Mouse (Mus musculus): ENCODE measurements around the gene Rpe. TPM values are rescaled to one million over a fixed set of nuclear protein-coding genes. Genes with fewer than 3 reads are reported as not detected.

Gene Rpe
- 26.5 and 31.8 TPM in 2 replicates for polyA plus RNA-seq (2012; ENCODE audit: insufficient read depth, insufficient read length, missing spikeins)

DNA sequence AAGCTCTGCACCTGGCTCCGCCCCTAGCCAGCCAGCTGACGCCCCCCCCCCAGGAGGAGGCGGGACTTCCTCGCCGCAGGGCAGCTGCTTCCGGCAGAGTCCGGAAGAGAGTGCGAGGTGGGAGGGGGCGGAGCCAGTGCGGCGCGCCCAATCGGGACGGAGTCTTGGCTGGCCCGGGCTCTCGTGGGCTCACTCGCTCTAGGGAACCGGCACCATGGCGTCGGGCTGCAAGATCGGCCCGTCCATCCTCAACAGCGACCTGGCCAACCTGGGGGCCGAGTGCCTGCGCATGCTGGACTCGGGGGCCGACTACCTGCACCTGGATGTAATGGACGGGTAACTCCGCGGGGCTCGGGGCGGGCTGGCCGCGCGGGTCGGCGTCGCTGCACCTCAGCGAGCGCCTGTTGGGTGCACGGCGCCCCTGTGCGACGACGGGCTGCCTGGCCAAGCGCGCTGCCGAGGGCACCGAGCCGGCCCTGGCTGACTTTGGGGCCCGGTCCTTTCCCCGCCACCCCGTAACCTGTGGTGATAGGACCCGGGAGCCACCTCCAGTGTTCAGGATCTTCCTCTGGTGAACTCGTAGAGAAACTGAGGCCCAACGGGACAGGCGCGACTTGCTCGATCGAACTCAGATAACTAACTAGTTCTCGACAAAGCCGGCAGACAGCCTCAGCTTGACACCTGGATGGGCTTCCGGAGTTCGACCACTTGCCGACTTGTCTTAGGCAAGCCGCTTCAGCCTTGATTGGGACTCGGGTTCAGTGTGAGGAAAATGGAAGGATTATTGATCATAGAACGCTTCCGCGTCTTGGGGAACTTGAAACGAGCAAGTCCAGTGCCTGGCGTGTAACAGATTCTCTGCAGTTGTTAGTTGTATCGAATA, at the start of gene Rpe:
Gene Rpe (plus strand): TSS at position 139 of the 883 bp plus-strand sequence.
- TF ChIP-seq CTCF (IDR thresholded peaks at IDR 0.05; ENCODE audit: low read depth, low read length) (no peak), POLR2A (IDR thresholded peaks at IDR 0.05; ENCODE audit: borderline replicate concordance, low read depth, low read length) (no peak)
- Histone ChIP-seq H3K4me3 (ENCODE audit: insufficient read depth, low read length) (peak within 1 kb of the TSS; percentile 84), H3K27ac (ENCODE audit: insufficient read depth, low read depth, low read length) (peak within 1 kb of the TSS; percentile 80), H3K4me1 (ENCODE audit: control insufficient read depth, insufficient read depth, low read length) (peaks cover 15% of the 10 kb centered on the region)

DNA sequence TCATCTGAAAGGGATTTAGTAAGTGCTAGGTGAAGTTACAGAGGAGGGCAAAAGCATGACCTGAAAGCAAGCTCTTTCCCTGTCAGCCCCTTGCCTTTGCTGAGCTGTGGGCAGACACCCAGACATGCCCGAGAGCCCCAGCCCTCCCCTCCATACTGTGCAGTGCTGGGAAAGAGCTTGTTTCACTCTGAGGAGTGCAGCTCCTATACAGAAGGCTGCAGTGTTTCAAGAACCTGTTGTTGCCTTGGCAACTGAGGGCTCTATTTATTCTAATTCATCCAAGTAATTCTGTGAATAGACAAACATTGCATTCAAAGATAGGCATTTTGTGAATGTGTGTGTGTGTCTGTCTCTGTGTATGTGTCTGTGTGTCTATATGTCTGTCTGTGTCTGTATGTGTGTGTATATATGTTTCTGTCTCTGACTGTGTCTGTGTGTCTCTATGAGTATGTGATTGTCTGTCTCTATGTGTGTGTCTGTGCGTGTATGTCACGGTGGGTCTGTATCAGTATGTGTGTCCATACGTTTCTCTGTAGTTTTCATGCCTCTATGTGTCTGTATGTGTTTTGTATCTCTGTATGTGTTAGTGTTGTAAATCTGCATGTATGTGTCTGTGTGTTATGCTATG, 45.4 kb upstream of the Rpe start:
- Histone ChIP-seq H3K4me3 (ENCODE audit: insufficient read depth, low read length) (no peak overlapping the region), H3K27ac (ENCODE audit: insufficient read depth, low read depth, low read length) (no peak overlapping the region)

GRCm38 (mm10) chr1:66655747-66656119, 44.9 kb upstream of the Rpe start:
- H3K4me3 ChIP-seq (ENCODE audit: insufficient read depth, low read length): no peak overlapping the region
- H3K27ac ChIP-seq (ENCODE audit: insufficient read depth, low read depth, low read length): no peak overlapping the region
- TF ChIP-seq POLR2A (IDR thresholded peaks at IDR 0.05; ENCODE audit: borderline replicate concordance, low read depth, low read length): no peak
- no peak for TF ChIP-seq CTCF (IDR thresholded peaks at IDR 0.05; ENCODE audit: low read depth, low read length)
- no peaks in the 10 kb centered on the region for H3K4me1 ChIP-seq (ENCODE audit: control insufficient read depth, insufficient read depth, low read length)

More for the DNA sequence above, 45.4 kb upstream of the Rpe start:
- no peak for TF ChIP-seq CTCF (IDR thresholded peaks at IDR 0.05; ENCODE audit: low read depth, low read length)
- no peak for TF ChIP-seq POLR2A (IDR thresholded peaks at IDR 0.05; ENCODE audit: borderline replicate concordance, low read depth, low read length)
- no peaks in the 10 kb centered on the region for H3K4me1 ChIP-seq (ENCODE audit: control insufficient read depth, insufficient read depth, low read length)

DNA sequence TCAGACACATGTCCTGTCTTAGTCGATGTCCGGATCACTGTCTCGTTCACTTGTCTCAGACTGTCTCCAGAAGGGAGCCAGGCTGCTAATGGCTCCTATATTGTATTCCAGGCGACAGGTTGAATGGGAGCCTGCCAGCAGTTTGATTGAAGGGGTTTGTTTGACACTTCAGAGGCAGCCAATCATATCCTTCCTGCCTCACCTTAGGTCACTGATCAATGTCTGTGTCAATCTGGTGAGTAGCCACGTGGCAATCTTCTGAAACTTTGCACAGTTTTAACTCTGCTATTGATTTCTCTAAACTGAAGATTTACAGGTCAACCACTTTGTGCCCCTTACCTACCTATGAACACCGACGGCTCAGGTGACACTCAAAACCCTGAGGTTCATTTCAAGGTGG, 29.2 kb upstream of the Rpe start:
- H3K4me1 ChIP-seq (ENCODE audit: control insufficient read depth, insufficient read depth, low read length): no peaks in the 10 kb centered on the region
- no peak overlapping the region for H3K4me3 ChIP-seq (ENCODE audit: insufficient read depth, low read length)
- TF ChIP-seq CTCF (IDR thresholded peaks at IDR 0.05; ENCODE audit: low read depth, low read length) (no peak), POLR2A (IDR thresholded peaks at IDR 0.05; ENCODE audit: borderline replicate concordance, low read depth, low read length) (no peak)
- H3K27ac ChIP-seq (ENCODE audit: insufficient read depth, low read depth, low read length): no peak overlapping the region

- no peaks in the 10 kb centered on the region for H3K4me1 ChIP-seq (ENCODE audit: control insufficient read depth, insufficient read depth, low read length)
- H3K4me3 ChIP-seq (ENCODE audit: insufficient read depth, low read length): no peak overlapping the region
- no peak overlapping the region for H3K27ac ChIP-seq (ENCODE audit: insufficient read depth, low read depth, low read length)
- no peak for TF ChIP-seq CTCF (IDR thresholded peaks at IDR 0.05; ENCODE audit: low read depth, low read length)
Measured at GRCm38 (mm10) chr1:66672812-66673211, 27.8 kb upstream of the Rpe start.

GRCm38 (mm10) chr1:66677928-66678327, 22.7 kb upstream of the Rpe start:
- TF ChIP-seq CTCF (IDR thresholded peaks at IDR 0.05; ENCODE audit: low read depth, low read length): no peak
- no peak for TF ChIP-seq POLR2A (IDR thresholded peaks at IDR 0.05; ENCODE audit: borderline replicate concordance, low read depth, low read length)
- H3K27ac ChIP-seq (ENCODE audit: insufficient read depth, low read depth, low read length): no peak overlapping the region
- H3K4me1 ChIP-seq (ENCODE audit: control insufficient read depth, insufficient read depth, low read length): no peaks in the 10 kb centered on the region
- H3K4me3 ChIP-seq (ENCODE audit: insufficient read depth, low read length): no peak overlapping the region

DNA sequence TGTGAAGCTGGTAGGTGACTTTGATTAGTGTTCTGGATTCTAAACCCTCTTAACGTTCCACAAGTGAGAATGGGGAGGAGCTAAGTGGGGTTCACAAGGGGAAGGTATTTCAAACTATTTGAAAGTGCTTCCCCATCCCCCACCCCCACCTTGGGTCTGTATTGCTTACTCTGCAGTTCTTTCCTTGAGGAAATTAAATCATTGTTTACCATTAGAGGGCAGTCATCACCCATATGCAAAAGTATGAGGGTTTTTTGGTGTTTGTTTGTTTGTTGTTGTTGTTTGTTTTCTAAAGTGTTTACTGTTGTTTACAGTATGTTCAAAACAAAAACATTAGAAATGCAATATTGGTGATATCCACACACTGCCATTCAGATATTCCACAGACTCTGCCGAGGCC, 22.0 kb upstream of the Rpe start:
- no peak for TF ChIP-seq POLR2A (IDR thresholded peaks at IDR 0.05; ENCODE audit: borderline replicate concordance, low read depth, low read length)
- no peak for TF ChIP-seq CTCF (IDR thresholded peaks at IDR 0.05; ENCODE audit: low read depth, low read length)
- H3K27ac ChIP-seq (ENCODE audit: insufficient read depth, low read depth, low read length): no peak overlapping the region
- no peak overlapping the region for H3K4me3 ChIP-seq (ENCODE audit: insufficient read depth, low read length)
- no peaks in the 10 kb centered on the region for H3K4me1 ChIP-seq (ENCODE audit: control insufficient read depth, insufficient read depth, low read length)

DNA sequence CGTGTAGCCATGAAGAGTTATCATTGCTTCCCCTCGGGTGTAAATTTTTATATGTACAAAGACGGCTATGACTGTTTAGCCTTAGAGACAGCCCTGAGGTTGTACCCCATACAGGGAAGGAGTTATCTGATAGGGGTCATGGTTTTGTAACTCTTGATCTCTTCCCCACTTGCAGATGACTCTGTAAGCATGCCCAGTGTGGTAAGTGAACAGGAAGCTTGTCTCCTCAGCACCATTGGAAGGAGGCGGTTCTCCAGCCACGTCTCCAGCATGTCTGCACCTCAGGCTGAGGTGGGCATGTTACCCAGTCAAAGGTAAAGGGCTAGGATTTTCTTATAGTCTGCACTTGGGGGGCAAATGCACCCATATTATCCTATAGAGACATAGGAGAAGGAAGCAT, 17.7 kb upstream of the Rpe start:
- no peaks in the 10 kb centered on the region for H3K4me1 ChIP-seq (ENCODE audit: control insufficient read depth, insufficient read depth, low read length)
- H3K4me3 ChIP-seq (ENCODE audit: insufficient read depth, low read length): no peak overlapping the region
- no peak overlapping the region for H3K27ac ChIP-seq (ENCODE audit: insufficient read depth, low read depth, low read length)
- TF ChIP-seq CTCF (IDR thresholded peaks at IDR 0.05; ENCODE audit: low read depth, low read length) (no peak), POLR2A (IDR thresholded peaks at IDR 0.05; ENCODE audit: borderline replicate concordance, low read depth, low read length) (no peak)

DNA sequence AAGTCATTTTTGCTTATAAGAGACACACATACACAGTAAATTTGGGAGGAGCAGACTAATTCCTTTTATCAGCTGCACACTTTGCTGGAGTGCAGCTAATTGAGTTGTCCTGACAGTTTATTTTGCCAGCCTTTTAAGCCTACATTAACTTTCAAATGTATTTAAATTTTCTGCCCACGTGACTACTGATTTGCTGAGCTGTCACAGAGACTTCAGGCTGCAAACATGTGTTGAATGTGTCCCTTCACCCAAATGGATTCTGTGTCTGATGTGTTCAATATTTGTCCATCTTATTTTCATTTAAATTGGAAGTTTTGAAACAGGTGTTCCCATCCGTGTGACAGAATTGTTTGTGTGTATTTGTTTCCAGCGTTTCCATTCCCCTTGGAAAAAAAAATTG, 8.9 kb upstream of the Rpe start:
- Histone ChIP-seq H3K4me3 (ENCODE audit: insufficient read depth, low read length) (no peak overlapping the region), H3K27ac (ENCODE audit: insufficient read depth, low read depth, low read length) (no peak overlapping the region), H3K4me1 (ENCODE audit: control insufficient read depth, insufficient read depth, low read length) (no peaks in the 10 kb centered on the region)
- TF ChIP-seq POLR2A (IDR thresholded peaks at IDR 0.05; ENCODE audit: borderline replicate concordance, low read depth, low read length): no peak
- no peak for TF ChIP-seq CTCF (IDR thresholded peaks at IDR 0.05; ENCODE audit: low read depth, low read length)

DNA sequence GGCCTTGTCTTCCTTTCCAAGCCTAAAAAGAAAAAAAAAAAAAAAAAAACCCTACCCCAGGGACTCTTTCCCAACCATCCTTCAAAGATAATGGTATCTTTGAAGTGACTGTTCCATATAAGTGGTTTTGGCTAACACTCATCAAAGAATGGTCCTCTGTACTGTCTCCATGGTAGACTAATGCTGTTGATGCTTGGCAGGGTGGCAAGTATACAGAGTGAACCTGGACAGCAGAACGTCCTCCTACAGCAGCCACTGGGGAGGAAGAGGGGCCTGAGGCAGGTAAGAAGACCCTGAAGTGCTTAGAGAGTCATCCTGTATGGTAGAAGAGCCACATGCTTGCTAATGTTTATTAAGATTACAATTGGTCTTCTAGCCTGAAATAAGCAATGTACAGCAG, 8.3 kb upstream of the Rpe start:
- Histone ChIP-seq H3K4me3 (ENCODE audit: insufficient read depth, low read length) (no peak overlapping the region), H3K4me1 (ENCODE audit: control insufficient read depth, insufficient read depth, low read length) (no peaks in the 10 kb centered on the region), H3K27ac (ENCODE audit: insufficient read depth, low read depth, low read length) (no peak overlapping the region)
- no peak for TF ChIP-seq CTCF (IDR thresholded peaks at IDR 0.05; ENCODE audit: low read depth, low read length)
- TF ChIP-seq POLR2A (IDR thresholded peaks at IDR 0.05; ENCODE audit: borderline replicate concordance, low read depth, low read length): no peak

All from bone marrow macrophage, adult 2 months (primary cell).